Mouse (Mus musculus) olfactory bulb, adult 2 months (tissue): ENCODE measurements around the gene Snhg11. TPM values are rescaled to one million over a fixed set of nuclear protein-coding genes. Genes with fewer than 3 reads are reported as not detected.

Experiments
- H3K27ac ChIP-seq: fragments of 200-500 bp; 2 replicates; pipeline ENCODE4 v1.5.1; 2012; ENCODE audit warnings: low read depth, low read length; ENCODE audit not compliant: insufficient read depth
- H3K4me1 ChIP-seq: fragments of 200-500 bp; 2 replicates; pipeline ENCODE4 v1.6.1; 2012; ENCODE audit warnings: low read length; ENCODE audit not compliant: control insufficient read depth, insufficient read depth
- H3K4me3 ChIP-seq: fragments of 200-500 bp; 2 replicates; pipeline ENCODE4 v1.5.1; 2012; ENCODE audit warnings: mild to moderate bottlenecking, low read depth, low read length, moderate library complexity; ENCODE audit not compliant: insufficient read depth
- CTCF ChIP-seq: fragments of 200-500 bp; IDR thresholded peaks from 2 replicates; pipeline ENCODE4 v1.5.1; 2012; ENCODE audit warnings: low read depth, mild to moderate bottlenecking, low read length, moderate library complexity; ENCODE audit not compliant: insufficient read depth
- POLR2A ChIP-seq: fragments of 200-500 bp; IDR thresholded peaks from 2 replicates; pipeline ENCODE4 v1.6.1; 2012; ENCODE audit warnings: mild to moderate bottlenecking, low read depth, low read length, moderate library complexity; ENCODE audit not compliant: insufficient read depth
- WGBS: fragments of 180-500 bp; shearing (Covaris S2); methylation state at CpG from one replicate; pipeline ENCODE4 v1.1.7; 2018; 5-methylcytosine and 5-hydroxymethylcytosine counted together
- polyA plus RNA-seq: library from polyadenylated mRNA; stranded (reverse); fragments of >200 nt; gene quantifications from 2 replicates; pipeline ENCODE4 v1.2.4, GENCODE M21; 2012; ENCODE audit warnings: low replicate concordance; ENCODE audit not compliant: missing spikeins, insufficient read depth, insufficient read length

Gene Snhg11
- polyA plus RNA-seq, 1 experiment, result 293 TPM

DNA sequence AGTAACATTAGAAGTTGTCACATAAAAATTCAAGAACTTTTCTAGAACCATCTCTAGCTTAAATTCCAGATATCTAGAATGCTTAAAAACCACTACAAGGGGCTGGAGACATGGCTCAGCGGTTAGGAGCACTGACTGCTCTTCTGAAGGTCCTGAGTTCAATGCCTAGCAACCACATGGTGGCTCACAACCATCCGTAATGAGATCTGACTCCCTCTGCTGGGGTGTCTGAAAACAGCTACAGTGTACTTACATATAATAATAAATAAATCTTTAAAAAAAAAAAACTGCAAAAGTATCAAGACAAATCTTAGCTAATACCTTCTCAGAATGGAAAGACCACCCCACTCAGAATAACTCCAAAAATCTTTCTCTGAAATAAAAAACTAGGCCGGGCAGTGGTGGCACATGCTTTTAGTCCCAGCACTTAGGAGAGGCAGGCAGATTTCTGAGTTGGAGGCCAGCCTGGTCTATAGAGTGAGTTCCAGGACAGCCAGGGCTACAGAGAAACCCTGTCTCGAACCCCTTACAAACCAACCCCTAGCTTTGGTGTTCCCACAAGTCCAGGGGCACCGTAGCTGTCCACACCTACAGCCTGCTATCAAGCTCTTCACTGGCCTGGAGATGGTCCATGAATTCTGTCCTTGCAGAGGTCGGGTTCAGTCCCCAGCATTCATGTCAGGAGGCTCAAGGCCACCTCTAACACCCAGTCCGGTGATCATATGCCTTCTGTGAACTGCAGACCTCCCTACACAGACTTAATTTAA, 20.9 kb upstream of the Snhg11 start:
- TF ChIP-seq POLR2A (no peak), CTCF (no peak)
- H3K4me3 ChIP-seq, result no peak overlapping the region
- no peak overlapping the region for H3K27ac ChIP-seq
- H3K4me1 ChIP-seq, result 0 out of 2 replicates have a peak, but pooled peaks cover 3% of the 10 kb centered on the region
- 80% methylated on average over 7 of the region's 7 CpGs for WGBS

DNA sequence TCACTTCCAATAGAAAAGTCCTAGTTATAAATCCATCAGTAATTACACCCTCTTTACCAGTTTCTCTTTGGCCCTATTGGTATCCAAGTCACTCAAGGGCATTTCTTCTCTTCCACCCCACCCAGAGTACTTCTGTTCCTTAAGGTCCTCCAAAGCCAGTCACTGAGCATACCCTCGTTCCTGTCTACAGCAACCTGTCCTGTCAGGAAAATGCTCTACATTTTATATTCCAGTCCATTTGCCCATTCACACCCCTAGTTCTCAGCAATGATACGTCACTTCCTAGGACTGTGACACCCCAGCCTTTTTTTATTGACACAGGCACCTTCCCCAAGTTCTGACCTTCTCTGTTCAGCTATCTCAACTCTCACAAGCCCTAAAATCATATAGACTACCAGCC, 20.2 kb upstream of the Snhg11 start:
- no peak for TF ChIP-seq POLR2A
- TF ChIP-seq CTCF, result no peak
- 90% methylated on average over 2 of the region's 2 CpGs for WGBS
- Histone ChIP-seq H3K4me3 (no peak overlapping the region), H3K27ac (no peak overlapping the region), H3K4me1 (peaks cover 8% of the 10 kb centered on the region; the same call in 1 of the 2 replicates)

DNA sequence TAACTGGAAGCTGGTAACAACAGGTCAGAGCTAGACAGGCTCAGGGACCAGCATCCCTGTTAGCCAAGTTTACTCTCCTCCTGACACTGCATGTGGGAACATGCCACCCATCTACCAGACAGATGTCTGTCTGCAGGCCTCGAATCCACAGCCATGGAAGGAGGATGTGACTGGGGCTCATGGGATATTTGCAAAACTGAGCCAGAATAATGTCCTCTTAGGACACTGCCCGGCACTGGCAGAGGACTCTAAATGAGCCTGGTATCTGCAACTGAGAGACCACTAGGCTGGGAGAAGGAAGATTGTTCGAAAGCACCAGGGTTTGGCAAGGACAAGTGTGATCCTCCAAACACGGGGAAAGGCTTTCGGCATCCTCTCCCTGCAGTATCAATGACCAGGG, 19.3 kb upstream of the Snhg11 start:
- Histone ChIP-seq H3K4me1 (peaks cover 8% of the 10 kb centered on the region; the same call in 1 of the 2 replicates), H3K4me3 (no peak overlapping the region), H3K27ac (no peak overlapping the region)
- 88% methylated on average over 5 of the region's 5 CpGs for WGBS
- TF ChIP-seq CTCF (no peak), POLR2A (no peak)

DNA sequence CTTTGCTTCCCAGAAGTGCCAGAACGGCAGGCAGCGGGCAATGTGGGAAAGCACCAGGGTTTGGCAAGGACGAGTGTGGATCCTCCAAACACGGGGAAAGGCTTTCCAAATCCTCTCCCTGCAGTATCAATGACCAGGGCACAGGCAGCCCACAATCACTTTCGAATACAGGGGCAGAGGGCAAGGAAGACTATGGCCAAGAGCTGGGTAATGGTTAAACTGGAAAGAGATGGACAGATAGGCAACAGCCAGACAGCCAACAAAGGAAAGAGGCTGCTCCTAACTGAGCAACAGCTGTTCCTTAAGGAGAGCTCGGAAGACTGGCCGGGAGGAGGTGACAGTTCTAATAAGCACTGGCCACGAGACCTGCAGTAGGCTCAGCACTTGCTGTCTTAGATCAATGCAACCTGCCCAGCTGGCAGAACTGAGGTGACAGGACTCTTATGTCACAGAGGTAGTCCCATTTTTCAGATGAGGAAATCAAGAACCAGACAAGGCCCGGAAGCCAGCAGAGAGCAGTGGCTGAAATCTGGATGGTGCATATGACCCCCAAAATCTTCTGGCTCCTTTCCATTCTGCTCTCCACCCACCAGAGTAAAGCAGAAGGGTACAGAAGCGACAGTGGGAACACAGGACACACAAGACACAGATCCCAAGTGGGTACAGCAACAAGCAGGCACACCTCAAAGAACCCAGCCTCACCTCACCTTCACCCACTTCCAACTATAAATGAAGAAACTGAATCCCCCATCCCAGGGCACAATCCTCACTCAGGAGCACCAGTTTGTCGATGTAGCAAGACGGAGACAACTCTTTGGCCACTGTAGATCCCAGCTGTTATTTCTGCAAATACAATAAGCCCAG, 15.4 kb upstream of the Snhg11 start:
- WGBS, result 55% methylated on average over 12 of the region's 12 CpGs
- no peak for TF ChIP-seq POLR2A
- no peak for TF ChIP-seq CTCF
- Histone ChIP-seq H3K4me1 (peaks cover 8% of the 10 kb centered on the region; the same call in 1 of the 2 replicates), H3K4me3 (peak overlapping the region; percentile 79), H3K27ac (no peak overlapping the region)

DNA sequence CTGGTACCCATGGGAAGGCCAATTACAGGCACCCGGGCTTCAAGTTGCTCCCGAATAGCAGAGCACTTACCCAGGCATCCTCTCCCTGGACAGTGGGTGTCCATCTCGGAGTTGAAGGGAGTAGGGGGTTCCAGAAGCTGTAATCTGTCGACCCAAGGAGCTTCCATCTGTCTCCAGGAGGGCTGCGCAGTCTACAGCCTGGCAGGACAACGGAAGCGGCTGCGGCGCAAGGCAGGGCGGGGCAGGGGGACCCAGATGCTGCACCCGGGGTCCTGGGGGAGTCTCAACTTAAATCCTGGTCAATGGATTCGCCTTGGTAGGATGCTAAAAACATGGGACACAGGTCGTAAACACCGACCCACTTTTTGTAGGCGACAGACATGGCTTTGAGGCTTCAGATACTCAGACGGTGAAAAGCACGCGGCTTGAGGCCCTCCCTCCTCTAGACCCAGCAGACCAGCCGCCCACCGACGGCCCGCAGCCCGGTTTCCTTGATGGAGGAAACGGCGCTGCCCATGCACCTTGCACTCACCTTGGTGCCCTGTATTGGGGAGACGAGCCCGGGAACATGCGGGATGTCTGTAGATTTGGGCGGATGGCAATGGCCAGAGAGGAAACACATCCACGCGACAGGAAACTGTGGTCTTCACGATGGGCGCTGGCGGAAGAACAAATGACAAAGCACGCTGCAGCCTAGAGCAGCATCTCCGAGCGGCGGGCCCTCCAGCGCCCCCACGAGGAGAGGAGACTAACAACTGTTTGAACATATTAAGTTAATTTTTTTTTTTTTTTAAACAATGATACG, 14.4 kb upstream of the Snhg11 start:
- H3K27ac ChIP-seq, result no peak overlapping the region
- WGBS, result under 1% methylated on average over 41 of the region's 41 CpGs
- H3K4me3 ChIP-seq, result peak overlapping the region; percentile 79
- TF ChIP-seq CTCF (peak; percentile 57), POLR2A (peak; percentile 45; the same call in 1 of the 2 replicates)
- peaks cover 8% of the 10 kb centered on the region; the same call in 1 of the 2 replicates for H3K4me1 ChIP-seq

DNA sequence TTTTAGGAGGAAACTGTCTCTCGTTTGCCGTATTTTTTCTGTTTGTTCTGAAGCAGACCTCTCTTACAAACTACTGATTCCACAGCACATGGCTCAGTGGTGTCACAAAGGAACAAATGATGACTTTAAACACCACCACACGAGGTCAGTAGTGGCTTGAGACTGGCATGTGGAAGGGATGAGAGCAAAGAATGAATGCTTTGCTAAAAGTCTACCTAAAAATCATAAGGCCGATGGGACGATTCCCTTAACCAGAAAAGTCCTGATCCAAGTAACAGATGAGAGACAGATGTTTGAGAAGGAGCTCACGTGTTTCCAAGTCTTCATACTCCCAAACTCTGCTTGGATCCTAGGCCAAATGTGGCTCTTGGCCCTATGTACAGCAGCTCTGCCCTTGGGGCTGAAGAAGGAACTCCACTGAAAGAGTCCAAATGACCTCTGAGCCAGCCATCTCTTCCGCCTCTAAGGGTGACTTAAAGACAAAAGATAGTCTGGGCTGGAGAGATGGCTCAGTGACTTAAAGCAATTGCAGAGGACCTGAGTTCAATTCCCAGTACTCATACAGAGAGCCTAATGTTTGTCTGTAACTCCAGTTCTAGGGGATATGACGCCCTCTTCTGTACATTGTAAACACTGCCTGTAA, 13.6 kb upstream of the Snhg11 start:
- Histone ChIP-seq H3K4me1 (peaks cover 8% of the 10 kb centered on the region; the same call in 1 of the 2 replicates), H3K27ac (no peak overlapping the region), H3K4me3 (no peak overlapping the region)
- WGBS, result 33% methylated on average over 8 of the region's 8 CpGs
- TF ChIP-seq POLR2A (no peak), CTCF (no peak)

DNA sequence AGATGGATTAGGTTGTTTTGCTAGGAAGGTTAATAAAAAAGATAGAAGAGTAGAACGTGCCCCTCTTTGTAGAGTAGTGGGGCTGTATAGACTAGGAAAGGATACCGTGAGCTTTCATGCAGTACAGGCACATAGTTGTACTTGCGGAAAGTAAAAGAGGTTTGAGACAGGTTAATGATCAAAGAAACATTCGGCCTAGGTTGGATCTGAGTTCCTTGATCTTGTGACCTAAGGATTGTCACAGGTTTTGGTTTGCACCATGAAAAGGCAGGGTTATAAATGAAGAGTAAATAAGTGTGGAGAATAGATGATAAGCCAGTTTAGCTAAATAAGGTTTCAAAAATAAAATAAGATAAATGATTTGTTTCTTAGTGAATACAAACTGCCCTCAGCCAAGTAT, 11.3 kb upstream of the Snhg11 start:
- no peak overlapping the region for H3K27ac ChIP-seq
- no peak for TF ChIP-seq CTCF
- no peak for TF ChIP-seq POLR2A
- peaks cover 6% of the 10 kb centered on the region; the same call in 1 of the 2 replicates for H3K4me1 ChIP-seq
- 93% methylated on average over 4 of the region's 4 CpGs for WGBS
- H3K4me3 ChIP-seq, result no peak overlapping the region

DNA sequence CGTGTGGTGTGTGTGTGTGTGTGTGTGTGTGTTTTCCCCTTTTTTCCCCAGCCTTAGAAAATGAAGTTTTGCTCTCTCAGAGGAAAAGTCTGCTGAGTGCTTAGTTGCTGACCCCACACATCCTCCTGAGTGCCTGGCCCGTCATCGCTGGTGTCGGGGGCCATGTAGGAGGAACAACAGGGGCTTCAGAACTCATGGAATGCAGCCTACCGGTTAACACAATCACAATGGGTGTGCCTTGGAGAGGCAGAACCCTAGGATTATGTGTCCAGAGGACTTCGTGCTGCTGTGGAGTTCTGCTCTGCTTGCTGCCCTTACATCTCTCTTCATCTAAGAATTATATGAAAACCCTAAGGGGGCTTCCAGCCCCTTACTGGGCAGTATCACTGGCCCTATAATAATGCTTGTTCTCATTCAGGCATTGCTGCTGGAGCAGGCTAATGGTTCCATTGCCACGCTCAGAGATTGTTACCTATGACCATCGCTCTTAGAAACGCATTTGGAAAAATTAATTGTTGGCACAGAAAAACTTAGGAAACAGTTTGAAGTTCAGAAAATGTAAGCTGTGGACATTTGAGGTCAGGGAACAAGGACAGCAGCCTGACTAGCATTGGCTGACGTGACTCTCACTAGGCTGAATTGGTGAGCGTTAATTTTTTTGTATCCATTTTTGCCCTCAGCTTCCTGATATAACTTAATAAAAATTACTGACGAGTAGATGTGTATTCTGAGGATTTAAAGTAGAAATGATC, 10.2 kb upstream of the Snhg11 start:
- Histone ChIP-seq H3K4me1 (no peaks in the 10 kb centered on the region), H3K27ac (no peak overlapping the region), H3K4me3 (no peak overlapping the region)
- WGBS, result 70% methylated on average over 12 of the region's 12 CpGs
- TF ChIP-seq POLR2A (no peak), CTCF (no peak)
